Mouse (Mus musculus) urinary bladder, postnatal 36 days (tissue): ENCODE results near the gene Tanc2.

Experiments used
- DNase-seq, 2 experiments: peaks; one replicate each; pipeline ENCODE4 v3.0.0; 2022; ENCODE audit warnings: low spot score in 2 of 2, mixed read lengths in 1 of 2

Tanc2 gene

DNA sequence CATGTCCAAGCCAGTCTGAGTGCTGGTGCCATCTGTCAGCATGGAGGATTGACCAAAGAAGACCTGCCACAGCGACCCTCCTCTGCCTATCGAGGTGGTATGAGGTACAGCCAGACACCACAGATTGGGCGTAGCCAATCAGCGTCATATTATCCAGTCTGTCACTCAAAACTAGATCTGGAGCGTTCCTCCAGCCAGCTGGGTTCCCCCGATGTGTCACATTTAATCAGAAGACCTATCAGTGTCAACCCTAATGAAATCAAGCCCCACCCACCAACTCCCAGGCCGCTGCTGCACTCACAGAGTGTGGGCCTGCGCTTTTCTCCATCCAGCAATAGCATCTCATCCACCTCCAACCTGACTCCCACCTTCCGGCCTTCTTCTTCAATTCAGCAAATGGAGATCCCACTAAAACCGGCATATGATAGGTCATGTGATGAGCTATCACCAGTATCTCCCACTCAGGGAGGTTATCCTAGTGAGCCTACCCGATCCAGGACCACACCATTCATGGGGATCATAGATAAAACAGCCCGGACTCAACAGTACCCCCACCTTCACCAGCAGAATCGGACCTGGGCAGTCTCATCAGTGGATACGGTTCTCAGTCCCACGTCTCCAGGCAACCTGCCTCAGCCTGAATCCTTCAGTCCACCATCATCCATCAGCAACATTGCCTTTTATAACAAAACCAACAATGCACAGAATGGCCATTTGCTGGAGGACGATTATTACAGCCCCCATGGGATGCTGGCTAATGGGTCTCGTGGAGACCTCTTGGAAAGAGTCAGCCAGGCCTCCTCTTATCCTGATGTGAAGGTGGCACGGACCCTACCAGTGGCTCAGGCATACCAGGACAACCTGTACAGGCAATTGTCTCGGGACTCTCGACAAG is 333.2 kb downstream of the Tanc2 start:
- no peak for DNase-seq

DNA sequence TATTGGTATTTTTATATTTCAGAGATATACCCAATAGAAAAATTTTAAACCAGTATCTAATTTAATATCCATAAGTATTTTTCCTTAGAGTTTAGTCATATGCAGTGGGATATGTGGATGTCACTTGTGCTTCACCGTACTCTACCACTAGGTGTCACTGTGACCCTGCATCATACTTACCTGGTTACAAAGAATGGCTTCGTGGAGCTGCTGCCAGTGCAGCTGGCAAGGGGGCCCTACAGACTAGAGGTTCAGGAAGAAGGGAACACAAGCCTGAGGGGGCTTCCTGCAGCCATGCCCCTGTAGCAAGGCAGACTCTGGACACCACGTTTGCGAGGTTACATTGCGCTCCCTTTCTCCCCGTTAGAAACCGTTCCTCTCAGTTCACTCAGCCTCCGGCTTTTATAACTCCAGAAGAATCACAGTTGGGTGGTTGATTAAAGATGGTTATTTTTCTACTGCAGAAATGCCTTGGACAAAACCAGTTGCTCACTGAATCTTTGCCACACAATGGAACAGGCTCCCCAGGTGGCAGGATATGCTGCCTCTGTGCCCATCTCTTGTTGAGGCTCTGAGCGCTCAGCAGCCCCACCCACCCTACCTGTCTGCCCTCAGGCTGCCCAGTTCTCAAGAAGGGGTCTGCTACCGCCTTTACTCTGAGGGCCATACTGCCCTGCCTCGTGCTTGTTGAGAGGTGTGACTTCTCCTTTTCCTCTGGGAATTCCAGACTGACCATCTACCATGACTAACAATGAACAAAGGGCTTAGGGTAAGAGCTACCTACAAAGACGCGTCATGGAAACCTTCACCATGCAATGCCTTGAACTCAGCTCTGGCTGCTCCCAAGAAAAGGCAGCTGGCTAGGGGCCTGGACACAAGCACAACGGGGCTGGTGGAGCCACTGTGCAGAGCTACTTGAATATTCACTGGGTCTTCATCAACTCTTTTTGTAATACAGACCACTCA is 337.6 kb downstream of the Tanc2 start:
- peak; percentile 40 to 69 for DNase-seq

DNA sequence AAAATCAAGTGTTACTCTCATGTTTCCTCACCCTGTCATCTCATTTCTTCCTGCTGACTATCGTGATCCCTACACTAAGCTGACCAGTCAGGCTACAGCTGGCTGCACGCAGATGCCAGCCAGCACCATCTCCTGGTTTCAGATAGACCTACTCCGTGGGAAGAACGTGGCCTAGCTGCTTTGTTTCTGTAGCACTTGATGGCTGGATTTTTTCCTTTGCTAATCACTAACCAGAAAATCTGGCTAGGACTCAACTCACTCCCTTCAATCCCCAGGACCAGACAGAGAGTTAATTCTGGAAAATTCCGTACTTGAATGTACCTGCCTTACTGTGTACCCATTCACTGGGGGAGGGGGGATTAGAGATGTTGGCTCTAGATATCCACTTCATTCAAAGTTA is 338.4 kb downstream of the Tanc2 start:
- no peak for DNase-seq

DNA sequence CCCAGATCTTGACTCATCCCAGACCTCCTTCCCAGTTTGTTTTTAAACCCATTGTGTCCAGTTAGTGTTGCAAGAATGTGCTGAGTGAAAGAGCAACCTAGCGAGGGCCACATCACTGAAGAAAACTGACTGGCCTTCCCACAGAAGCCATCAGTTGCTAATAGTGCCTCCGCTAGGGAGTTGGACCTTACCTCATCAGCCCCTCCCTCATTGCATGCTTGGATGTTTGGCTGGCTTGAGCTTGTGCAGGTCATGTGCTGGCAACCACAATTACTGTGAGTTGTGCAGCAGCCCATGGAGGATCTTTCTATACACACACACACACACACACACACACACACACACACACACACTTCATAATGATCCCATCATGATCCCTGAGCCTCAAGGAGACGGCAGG is 341.6 kb downstream of the Tanc2 start:
- no peak for DNase-seq

DNA sequence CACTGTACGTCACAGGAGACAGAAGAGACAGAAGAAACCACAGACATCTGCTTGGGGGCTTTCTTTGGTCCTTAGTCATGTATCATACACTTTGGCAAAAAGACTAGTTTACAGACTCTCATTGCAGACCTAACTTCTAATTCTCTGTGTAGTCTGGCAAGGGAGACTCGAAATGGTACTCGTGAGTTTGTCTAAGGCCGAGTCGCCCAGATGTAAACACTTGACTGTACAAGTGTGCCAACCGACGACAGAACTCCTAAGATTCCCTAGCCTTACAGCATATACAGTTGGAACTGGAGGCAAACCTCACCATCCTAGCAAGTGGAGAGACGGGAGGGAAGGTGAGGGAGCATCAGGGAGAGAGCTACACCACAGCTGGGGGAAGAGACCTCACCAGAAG is 344.0 kb downstream of the Tanc2 start:
- DNase-seq, result no peak

DNA sequence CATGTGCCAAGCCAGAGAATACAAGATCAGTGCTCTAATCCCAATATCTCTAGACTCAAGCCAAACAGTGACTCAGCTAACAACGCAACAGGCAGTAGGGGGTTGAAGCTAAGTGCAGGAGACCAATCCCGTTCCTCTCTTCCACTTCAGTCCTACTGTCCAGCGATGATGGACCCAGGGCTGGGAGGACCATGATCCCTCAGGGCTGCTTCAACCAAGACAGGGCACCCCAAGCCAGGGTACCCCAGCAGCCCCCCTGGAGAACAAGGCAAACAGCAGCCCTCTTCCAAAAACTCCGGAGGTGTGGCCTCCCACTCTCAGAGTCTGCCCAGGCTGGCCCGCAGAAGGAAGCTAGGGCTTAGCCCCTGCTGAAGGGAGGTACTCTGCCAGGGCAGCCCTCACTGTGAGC is 344.5 kb downstream of the Tanc2 start:
- peak; percentile 37 to 50 for DNase-seq

DNA sequence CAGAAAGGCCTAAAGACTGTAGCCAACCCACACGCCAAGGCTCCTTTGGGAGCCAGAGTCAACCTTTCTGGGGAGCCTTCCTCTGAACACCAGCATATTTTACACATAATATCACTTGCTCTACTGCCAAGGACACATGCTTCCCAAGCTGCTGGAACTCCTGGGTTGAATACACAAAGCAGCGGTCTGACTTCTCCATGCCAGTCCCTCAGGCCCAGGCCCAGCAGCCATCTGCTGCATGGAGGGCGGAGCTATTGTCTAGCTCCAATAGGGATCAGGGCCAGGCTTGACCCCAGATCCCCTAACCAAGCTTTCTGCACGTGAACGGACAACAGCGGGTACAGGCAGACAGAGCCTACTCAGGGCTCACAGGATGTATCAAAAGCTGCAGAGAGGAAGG is 345.0 kb downstream of the Tanc2 start:
- peak in 1 of 2 experiments; percentile 38 for DNase-seq

DNA sequence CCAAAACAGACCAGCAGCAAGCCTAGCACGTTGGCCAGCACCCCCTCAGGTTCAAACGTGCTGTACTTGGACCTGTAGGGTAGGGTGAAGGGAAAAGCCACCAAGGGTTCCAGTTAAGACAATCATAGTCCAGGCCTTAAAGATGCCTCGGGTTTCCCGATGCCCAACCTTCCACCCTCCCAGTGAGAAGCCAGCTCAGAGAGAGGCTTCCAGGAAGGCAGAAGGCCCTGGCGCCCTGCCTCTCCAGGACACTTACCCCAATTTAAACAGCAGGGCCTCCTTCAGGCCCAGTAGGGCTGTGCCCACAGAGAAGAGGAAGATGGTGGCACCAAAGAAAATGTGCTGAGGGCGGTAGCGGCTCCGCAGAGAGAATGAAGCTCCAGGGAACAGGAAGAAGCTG is 345.7 kb downstream of the Tanc2 start:
- DNase-seq, result no peak

DNA sequence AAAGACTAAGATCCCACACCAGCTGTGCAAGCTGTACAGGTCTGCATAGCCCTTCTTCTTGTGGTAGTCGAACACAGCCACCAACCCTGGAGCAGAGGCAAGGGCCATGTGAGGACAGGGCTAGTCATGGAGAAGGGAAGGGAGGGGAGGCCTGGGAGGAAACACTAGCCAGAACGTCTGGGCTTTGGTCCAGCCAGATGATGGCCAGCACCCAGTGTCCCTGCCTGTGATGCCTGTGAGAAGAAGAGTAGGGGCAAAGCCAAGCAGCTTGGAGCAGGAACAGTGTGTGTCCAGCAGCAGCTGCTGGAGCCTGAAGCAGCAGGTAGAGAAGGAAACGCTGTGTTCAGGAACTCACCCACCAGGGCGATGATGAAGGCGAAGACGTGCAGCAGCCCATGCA is 346.4 kb downstream of the Tanc2 start:
- peak in 1 of 2 experiments; percentile 76 for DNase-seq

DNA sequence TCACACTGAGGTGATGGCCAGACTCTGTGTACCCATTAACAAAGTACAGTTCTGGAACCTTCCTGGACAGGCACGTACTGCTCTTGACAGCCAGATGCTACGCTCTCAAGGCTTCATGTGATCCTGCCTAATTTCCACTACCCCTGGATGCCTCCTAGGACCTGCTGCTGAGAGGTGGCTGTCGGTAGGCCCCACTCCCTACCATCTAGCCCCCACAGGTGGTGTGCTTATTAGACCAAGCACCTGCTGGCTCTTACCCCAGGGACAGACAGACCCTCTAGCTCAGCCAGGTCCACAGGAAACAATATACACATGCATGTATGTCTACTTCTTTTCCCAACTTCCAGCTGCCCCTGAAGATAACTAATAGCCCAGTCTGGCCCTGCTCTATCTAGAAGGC is 347.2 kb downstream of the Tanc2 start:
- DNase-seq, result no peak

DNA sequence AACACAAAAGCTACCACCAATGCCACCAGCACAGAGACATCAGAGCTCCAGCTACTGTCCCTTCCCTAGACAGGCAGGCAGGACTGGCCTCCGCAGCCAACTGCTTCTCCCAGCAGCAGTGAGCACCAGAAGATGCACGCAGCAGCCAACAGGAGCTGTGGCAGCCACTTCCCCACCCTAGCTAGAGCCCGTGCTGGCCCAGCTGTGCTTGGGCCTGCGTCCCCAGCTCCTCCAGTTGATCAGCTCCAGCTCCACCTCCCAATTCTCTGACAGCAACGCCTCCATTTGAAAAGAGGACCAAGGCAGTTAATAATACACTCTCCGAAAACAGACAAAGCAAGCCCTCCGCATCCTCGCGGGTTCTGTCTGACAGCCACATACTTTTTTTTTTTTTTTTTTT is 349.0 kb downstream of the Tanc2 start:
- DNase-seq, result no peak

DNA sequence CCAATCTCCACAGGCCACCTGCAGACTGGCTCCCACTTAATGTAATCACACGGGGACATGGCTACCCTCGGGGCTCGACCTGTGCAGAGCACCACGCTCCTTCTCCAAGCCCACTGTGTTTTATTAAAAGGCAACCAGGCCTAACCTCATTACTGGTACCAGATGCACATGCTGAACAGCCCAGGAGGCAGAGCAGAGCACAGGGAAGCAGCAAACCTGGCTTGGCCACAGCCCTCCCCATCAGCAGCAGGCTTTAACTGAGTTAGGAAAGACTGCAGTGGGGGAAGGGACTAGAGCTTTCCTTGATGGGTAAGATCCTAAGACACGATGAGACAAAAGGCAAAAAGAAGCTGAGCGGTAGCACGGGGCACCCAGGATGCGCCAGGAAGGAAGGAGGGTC is 352.2 kb downstream of the Tanc2 start:
- DNase-seq, result no peak

DNA sequence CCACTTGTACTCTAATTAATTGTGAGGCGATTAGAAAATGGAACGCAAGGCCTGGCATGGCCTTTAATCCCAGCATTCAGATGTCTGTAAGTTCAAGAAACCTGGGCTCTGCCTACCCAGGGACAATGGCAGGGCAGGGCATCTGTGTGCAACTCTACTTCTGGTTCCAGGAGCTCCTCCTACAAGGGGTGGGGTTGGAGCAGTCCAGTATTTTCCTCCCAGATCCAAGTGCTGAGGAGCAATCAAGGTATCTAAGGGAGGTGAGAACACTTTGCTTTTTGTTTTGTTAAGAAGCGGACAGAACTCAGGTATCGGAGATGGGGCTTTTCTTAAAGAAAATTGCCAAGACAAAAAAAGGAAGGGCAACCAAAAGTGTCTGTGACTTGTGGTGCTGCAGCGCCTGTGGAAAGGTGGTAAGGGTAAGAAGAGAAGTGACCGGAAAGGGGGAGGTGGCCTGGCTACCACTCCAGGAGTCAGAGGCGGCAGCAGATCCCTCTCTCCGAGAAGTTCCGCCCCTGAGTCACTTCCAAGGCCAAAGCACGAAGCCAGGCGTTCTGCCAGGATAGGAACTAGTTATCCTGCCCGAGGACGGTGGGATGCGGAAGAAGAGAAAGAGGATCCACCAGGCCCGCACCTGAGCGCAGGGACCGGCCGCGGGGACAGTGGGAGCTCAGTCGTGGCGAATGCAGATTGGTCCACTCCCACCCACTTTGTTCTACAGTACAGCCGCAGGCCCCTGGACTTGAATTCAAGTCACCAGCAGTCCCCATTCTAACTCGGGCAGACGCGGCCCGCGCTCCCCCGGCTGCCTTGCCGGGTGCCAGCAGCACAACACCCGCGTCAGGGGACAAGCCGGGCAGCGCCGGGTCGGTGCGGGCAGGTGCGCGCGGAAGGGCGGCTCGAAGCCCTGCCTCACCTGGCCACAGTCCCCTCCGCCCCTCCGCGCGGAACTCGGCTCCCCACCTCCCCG is 353.6 kb downstream of the Tanc2 start:
- peak in 1 of 2 experiments; percentile 41 for DNase-seq

DNA sequence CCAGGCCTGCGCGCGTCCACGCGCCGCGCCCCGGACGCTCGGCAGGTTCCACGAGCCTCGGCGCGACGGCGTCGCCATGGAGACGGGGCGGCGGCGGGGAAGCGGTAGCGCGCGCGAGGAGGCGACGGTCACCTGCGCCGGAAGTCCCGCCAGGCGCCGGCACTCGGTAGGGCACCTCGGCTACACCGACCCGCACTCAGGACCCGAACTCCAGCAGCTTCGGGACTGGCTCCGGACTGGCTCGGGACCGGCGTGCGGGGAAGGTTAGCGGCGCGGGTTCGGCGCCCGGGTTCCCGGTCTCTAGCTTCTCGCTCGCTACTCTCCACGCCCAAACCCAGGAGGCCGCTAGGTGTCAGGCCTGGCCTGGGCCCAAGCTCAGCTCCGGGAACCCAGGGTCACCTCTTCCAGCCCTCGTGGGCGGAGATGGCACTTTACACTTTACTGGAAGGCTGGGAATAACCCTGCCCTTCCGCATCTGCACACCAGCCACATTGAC is 354.4 kb downstream of the Tanc2 start:
- peak; percentile 68 to 69 for DNase-seq

DNA sequence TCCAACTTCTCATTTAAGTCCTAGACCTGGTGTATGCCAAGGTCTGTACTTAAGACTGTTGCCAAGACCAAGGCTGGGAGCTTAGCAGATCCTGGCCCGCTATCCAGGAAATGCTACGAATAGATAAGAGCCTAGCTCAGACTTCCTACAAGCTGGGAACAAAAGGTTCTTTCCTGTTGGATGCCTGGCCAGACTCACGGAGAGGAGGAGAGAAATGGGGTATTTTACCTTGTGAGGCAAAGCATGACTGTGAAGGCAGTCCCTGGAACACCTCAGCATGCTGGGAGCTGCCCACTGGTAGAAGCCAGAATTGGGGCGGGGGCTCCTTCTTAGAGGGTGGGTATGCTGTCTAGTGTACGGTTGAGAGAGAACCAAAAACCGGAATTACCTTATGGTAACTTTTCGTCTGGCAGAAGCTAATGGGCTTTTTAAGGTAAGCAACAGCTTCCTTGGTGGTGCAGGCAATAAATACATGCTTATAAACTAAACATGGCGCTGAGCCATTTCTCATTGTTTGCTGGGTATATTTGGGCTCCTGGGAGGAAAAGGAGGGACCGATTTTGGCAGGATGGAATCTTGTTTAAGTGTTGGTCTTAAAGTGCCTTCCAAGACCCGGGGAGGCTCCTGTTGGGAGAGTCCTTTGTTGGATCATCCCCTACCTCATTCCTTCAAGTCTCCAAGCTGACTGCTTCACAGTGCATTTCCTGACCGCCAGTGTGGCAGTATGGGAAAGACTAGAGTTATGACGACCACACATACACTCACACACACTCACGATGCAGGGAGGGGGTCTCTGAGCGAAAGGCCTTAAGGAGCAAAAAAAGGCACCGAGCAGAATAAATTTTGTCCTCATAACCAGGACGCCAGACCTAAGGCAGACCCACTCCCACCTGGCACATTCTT is 355.2 kb downstream of the Tanc2 start:
- DNase-seq, result no peak

DNA sequence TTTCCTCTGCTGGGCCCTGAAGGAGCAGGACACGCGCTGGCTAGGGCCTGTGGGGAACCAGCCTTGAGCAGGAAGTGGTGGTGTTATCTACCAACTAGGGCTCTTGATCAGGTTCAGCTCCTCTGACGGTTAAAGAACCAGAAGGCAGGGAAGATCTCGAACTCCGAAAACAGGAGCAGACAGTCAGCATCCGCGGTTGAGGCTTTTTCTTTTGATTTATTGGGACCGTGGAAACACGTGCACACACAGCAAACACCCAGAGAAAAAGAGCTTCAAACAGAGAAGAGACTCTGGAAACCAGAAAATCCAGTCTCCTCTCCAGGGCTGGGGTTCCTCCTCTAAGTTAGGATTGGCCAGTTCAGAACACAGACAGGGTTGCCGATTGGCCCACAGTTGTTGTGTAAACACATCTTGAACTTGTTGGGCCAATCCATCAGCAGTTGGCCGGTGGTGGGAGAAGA is 356.9 kb downstream of the Tanc2 start:
- peak in 1 of 2 experiments; percentile 33 for DNase-seq

DNA sequence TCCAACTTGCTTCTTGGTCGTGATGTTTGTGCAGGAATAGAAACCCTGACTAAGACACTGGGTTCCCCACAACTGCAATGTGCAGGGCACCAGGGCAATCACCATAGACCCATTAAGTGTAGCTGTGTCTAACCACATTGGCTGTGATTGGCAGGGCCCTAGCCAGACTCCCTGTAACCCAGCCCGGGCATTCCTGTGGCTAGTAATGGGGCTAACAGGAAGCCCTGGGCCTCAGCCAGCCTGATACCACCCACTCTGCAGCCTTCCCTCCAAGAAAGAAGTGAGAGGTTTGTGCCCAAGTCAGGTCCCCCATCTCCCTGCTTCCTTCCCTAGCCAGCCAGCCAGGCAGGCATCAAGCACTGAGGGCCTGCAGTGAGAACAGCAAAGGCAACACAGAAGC is 358.5 kb downstream of the Tanc2 start:
- no peak for DNase-seq

DNA sequence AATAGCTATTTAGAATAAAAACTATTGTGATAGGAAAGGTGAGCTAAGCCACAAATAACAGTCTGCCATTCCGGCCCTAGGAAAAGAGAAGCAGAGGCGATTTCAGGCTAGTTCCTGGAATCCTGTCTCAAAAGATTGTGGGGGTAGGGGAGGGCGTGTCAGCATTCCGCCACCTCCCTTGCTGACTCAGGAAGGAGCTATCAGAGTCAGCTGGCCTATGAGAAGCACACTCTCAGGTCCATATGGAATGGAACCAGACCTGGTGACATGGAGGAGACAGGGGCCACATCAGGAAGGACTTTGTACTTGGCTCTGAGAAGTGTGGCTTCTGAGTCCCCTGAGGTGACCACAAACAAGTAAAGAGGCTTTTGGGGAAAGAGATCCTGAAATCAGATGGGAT is 360.7 kb downstream of the Tanc2 start:
- DNase-seq, result no peak

DNA sequence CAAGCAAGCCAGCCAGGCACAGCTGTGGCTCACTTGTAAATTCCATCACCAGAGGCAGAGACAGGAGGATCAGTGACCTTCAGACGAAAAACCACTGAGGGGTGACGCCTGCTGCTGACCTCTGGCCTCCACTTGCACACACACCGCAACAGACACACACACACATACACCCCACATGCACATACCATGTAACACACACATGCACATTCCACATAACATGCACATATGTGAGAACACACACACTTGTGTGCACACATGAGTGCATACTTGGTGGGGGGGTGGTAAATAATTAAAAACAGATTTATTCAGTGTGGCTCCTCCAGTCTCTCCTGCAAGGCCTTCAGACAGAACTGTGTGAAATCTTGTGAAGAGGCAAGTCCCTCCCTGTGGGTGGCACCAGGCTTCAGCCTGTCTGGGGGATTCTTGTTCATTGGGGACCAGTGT is 361.8 kb downstream of the Tanc2 start:
- no peak for DNase-seq

DNA sequence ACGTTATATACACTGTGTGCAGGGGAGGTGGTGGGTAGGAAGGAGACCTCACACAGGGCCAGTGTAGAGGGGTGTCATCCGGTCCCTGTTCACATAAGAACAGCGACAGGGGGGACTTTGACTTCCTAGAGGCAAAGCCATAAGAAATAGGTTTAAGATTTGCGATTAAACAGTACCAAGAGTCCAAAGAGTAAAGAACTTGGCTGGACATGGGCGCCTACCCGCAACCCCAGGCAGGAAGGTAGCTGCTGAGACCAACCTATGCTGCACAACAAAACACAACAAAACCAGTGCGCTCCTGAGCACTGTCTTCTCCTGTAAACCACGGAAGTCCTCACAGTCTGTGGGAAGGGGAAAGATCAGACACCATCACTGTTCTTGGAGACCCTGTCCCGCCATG is 362.3 kb downstream of the Tanc2 start:
- no peak for DNase-seq
